Mouse (Mus musculus) urinary bladder, postnatal 14 days (tissue): Measurements from ENCODE around the gene Kif6.

Experiments used
- DNase-seq: peaks from one replicate; pipeline ENCODE4 v3.0.0; 2021; ENCODE audit warnings: low spot score

The Kif6 gene

DNA sequence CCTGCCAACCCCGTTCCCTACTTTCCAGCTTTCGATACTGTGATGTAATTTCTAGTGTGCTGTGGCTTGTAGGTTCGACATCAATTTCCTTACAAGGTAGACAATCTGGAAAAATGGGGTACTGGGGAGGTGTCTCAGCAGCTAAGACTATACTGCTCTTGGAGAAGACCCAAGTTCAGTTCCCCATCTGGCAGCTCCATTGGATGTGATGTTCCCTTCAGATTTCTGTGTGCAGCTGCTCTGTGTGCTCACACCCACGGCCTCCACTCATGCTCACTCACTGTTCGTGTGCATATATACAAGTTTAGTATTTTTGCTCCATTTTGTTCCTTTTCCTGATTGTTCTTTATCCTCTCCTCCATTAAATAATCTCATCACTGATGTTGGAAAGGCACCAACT, 51.8 kb downstream of the Kif6 start:
- no peak for DNase-seq

DNA sequence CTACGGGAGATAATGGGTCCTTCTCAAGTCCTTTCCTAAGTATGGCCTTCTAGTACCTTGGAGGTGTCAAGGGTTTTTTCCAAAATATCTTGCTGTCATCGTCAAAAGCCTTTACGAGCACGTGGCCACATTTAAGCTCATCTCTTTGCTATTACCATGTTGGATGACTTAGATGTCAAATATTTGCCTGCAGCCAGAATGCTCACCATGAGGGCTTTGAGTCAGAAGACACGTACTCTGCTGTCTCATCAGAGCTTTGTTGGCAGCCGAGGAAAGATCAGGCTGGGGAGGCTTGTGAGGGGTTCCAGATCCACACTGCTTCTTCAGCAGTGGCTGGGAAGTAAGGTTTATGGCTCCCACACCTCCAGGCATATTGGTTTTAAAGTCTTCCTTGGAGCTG, 53.4 kb downstream of the Kif6 start:
- DNase-seq = no peak

DNA sequence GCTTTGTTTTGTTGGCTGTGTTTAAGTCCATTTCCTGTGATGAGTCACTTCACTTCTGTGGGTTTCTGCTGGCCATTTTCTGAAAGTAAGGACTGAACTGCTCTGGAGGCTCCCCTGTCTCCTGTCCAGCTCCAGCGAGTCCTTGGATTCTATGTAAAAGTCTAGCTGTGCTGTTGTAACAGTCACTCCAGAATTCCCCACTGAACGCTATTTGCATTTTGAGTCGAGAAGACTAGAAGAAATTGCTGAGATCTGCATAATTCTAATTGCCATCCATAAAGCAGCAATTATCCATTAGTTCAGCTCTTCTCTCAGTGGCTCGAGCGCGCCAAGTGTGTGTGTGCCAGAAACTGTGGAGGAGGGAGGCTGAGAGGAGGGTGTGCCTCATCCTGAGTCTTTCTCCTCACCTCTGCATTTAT, 57.0 kb downstream of the Kif6 start:
- DNase-seq = no peak

DNA sequence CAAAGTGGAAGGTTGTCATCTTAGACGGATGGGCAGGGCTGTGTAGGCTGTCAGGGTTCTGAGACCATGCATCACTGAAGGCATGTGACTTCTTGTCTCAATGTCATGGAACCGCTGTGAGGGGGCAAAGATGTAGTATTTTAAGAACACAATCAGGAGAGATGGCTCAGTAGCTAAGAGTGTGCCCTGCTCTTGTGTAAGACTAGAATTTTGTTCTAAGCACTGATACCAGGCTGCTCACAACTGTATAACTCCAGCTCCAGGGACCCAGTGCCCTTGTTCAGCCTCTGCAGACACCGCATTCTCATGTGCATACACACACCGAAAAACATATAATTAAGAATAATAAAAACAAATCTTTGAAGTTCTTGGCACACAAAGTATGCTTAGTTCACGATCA, 57.5 kb downstream of the Kif6 start:
- DNase-seq = no peak

DNA sequence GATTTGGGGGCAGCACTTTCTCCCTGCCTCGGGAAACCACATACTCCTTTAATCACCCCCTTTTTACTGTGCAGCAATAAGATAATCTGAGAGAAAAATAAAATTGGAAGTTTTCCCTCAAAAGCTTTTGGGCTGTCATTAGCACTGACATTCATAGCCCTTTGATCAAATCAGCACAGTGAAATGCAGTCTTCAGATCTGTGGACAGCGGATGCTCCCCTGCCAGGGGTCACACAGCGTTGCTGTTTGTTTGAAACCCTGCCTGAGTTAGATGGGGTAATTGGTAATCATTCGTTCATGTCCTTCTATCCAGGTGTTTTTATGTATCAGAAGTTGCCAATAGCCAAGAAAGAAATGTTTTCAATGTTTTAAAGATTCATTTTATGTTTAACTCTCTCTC, 60.7 kb downstream of the Kif6 start:
- no peak for DNase-seq

DNA sequence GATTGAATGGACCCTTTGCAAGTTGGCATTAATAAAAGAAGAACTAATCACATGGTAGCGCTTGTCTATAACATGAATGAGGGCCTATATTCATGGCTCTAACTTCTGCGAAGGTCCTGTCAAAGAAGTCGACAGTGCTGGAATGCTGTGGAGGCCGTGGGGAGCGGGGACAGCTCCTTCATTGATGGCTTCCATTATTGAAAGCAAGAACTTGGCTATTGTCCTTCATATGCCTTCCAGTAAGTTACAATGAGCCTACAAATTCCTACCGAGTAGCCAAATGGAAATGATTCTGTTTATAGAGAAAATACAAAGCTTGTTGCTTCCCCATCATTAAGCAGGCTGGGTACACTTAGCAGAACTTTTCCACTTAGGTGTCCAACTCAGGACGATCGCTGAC, 66.5 kb downstream of the Kif6 start:
- no peak for DNase-seq

DNA sequence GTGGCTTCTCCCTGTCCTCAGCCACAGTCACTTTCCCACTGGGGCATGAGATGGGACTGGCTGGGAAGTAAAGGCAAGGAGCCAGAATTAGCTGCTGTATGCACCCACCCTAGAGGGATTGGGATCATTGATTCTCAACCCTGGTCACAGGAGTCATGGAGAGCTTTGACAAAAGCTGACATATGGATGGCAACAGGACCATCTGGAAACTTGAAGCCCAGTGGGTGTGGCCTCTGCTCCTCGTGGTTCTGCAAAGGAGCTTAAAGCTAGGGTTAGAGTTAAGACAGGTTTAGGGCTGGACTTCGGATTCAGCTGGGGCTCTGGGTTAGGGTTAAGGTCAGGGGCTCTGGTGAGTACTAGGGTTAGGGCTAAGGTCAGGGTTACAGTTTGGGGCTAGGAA, 69.2 kb downstream of the Kif6 start:
- no peak for DNase-seq

DNA sequence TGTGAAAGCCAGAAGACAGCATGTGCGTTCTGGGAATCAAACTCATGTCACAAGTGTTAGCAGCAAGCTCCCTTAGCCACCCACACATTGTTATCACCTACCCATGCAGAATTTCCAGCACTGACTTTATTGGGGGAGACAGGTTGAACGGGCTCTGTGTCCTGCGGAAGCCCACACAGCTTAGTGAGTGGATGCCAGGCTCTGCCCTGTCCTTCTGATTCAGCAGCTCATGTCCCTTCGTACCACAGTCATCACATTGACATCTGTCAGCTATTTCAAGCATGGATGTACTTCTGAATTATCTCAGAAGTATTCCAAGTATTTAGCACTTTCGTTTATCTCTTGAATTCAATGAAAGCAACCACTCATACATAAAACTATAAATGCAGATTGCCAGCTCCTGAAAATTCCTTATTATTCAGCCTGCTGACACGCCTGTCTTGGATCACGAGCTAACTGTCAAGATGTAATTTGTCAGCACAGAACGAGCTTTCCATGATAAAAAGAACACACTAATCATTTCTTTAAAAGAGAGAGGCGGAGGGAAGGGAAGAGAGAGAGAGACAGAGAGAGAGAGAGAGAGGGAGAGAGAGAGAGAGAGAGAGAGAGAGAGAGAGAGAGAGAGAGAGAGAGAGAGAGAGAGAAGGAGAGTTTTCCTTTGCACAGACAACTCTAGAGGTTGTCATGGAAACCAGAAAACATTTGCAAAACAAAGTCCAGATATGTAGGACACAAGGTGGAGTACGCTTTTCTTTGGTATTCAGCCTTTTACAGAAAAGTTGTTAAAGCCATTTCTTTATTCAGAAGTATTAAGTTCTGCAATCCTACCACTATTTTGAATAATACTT, 75.9 kb downstream of the Kif6 start:
- no peak for DNase-seq

DNA sequence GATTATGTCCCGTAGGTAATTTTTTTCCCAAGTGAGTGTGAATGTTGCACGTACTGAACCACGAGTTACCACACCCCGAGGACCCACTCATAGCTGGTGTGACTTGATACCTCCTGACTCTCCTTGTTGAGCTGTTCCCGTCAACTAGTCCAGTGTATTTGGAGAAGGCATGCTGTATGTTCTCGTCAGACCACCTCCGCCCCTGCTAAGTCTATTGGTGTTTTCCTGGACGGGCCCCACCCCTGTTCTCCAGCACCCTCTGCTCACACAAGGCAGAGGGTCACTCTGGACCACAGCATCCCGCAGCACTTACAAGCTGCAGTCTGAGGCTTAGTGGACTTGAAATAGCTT, 76.5 kb downstream of the Kif6 start:
- DNase-seq = no peak

DNA sequence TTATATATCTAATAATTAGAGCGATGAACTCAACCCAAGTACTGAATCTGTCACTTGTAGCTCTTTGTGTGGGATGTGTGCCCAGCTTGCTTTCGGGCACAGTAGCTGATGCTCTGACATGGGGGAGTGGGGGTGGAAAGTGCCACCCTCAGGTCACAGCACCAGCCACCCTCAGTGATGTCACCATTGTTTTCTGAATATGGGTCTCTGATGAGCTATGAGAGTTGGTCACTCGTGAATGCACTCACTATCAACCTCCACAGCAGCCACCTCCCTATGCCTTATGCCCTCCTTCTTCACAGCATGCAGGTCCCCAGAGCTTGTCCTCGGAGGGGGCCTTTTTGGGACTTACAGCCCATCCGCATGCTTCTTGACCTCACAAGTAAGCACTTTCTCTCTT, 78.3 kb downstream of the Kif6 start:
- no peak for DNase-seq

DNA sequence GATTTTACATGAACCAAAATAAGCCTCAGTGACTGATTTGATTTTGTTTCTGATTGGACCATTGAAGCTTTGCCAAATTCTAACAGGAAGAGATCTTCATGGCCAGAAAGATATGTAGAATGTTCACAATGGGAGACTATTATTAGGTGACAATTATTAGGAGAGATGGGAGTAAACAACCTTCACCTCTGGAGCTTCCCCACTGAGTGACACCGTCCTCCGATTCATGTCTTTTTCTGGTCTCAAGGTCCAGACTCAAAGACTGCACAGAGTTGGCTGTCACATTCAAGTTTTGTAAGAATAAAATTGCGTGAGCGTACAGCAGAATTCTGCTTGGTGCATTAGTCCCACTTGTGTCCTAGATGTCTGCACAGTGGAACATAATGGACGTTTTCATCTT, 82.3 kb downstream of the Kif6 start:
- DNase-seq = no peak

DNA sequence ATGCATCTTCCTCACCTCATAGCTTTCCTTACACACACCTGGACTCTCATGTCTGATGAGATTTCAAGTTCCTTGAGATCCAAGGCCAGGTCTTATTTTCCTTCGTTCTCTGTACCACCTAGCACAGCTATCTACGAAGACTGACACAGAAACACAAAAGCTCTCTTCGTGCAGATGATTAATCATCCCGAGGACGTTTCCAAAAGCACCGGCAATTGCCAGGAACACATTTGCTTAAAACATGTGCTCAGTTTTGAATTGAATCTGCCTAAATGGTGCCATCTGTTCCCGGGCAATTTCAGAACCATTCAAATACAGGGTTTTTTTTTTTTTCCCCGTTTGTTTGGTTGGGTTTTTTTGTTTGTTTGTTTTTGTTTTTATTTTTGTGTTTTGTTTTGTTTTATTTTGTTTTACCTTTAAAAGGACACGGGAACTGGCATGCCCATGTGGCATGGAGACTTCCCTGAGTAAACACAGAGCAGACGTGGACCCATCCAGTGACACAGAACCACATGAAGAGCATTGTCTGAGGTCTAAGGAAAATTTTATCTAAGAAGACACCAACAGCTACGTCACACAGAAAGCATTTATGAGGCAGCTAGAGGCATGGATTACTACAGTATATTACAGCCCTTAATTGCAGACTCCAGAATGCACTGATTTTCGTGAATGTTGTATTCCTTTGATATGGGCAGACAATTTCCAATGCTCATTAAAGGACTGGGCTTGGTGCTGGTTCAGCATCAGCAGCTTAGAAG, 88.7 kb downstream of the Kif6 start:
- no peak for DNase-seq

DNA sequence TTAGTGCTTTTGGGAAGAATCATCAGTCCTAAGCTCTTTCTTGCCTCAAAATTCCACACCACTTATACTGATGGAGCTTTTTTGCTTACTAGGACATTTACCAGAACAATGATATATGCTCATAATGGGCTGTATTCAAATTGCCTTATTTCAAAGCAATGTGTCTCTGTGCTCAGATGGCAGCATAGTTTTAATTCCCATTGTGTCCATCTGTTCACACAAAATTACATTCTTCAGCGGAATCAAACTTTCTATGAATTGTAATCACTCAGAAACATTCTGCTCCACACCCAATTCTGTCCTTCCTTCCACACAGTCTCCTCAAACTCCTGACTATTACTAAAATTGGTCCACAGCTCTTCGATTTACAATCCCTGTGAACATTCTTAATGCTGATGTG, 94.3 kb downstream of the Kif6 start:
- DNase-seq = no peak

DNA sequence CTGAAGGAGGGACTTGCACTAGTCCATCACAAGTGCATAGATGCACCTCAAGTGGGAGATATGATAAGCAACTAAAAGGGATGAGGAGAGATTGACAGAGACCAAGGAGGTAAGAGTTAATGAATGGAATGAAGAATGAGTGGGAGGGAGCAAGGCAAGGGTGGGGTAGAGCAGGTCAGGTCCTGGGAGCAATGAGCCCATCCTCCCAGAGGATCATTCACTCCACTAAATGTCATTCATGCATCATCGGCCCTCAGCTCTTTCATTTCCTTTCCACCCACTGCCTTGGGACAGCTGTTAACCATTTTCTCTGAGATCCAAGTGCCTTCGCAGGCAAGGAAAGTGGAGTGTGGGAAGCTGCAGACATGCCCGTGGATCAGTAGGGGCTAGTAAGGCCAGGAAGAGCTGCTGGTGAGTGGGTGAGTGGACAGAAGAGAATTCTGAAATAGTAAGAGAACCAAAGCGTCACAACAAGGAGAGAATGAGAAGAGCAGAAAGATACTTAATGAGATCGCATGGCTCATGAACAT, 95.2 kb downstream of the Kif6 start:
- no peak for DNase-seq

DNA sequence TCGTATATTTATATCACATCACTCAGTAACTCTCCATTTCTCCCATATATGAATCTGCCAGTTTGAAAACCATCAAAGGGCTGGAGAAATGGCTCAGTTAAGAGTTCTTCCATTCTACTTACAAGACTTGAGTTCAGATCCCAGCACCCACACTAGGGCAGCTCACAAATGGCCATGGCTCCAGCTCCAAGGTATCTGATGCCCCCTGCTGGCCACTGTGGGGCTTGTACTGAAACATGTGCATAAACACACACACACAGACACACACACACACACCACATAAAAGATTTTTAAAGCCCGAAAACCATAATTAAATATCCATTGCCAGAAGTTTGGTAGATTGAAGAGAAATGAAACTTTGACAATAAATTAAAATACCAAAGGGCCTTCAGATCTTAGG, 111.3 kb downstream of the Kif6 start:
- DNase-seq = no peak

DNA sequence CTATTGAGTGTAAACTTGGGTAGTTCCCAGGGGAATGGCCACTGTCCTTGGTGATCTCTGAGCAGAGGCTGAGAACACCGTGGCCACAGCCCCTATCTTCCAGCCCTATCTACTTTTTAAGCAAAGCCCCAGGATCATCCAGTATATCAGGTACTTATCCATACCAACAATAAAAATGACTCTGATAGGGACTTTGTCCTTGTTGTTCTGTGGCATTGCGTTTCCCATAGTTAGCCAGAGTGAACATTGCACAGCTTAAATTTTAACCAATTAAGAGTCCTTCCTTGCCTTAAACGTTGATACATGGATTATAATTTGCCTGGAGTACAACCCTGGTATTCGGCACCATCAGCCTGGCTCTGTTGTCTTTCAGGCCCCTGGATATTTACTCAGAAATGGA, 112.0 kb downstream of the Kif6 start:
- no peak for DNase-seq

DNA sequence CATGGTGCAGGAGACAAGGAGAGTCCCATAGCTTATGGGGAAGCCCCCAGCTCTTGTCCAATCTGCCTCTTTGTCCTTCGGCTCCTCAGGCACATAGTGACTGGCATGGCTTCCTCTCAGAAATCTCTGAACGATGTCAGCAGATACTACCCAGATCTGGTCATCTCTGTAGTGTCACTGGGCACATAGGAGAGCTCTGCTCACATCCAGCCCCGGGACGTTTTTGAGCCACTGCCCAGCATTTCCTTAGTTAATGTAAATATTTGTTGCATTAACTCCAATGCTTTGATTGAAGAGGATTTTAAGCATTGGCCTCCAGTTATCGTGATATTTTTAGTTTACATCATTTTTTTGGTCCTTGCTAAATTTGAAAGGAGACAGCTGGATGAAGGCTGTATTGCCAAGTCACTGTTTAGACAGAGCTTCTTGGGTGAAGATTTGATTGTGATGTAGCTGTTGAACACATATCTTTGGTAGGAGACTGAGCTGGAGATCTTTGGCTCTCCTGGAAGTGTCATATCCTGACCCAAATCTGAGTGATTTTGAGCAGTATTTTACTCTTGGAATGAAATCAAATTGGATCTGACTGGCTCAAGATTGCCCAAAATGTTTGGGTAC, 112.6 kb downstream of the Kif6 start:
- DNase-seq = no peak

DNA sequence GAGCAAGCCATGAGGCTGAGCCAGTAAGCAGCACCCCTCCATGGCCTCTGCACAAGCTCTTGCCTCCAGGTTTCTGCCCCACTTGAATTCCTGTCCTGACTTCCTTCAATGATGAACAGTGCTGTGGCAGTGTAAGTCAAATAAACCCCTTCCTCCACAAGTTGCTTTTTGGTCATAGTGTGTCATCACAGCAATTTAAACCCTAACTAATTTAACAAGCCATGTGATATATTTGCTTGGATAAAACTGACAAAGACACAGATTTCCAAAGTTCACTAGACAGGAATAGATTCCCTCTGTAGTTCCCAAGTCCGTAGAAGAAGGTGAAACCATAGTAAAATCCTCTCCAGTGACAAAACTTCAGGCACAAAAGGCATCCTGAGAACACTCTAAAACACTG, 114.9 kb downstream of the Kif6 start:
- DNase-seq = no peak

DNA sequence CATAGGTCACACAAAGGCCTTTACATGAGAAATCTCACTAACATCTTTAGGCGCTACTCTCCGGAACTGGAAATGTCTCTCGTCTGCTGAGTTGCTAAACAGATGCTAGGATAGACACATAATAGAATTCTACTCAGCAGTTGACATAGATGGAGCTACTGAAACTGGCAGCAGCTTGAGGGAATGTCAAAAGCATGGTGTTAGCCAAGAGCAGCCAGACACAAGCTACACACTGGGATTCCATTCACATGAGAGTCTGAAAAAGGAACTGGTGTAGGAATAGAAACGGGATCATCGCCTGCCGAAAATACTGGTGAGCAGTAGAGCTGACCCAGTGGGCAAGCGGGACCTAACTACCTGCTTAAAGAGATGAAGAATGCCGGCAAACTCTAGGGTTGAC, 117.8 kb downstream of the Kif6 start:
- DNase-seq = no peak

DNA sequence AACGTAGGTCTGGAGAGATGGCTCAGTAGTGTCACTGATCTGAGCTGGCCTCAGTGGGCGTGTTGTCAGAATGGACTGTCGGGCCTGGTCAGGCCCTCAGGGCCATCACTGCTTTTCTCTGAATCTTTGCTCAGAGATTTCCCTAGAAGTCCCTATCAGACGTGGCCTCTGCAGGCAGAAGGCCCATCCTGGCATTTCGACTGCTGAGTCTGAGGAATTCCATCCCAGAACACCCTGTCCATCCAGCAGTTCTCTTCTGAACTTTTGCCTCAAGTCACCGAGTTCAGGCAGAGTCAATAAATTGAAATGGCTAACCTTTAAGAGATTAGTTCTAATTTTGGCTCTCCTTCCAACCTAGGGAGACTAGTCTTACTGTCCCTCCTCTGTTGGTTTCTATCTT, 119.1 kb downstream of the Kif6 start:
- DNase-seq = no peak

DNA sequence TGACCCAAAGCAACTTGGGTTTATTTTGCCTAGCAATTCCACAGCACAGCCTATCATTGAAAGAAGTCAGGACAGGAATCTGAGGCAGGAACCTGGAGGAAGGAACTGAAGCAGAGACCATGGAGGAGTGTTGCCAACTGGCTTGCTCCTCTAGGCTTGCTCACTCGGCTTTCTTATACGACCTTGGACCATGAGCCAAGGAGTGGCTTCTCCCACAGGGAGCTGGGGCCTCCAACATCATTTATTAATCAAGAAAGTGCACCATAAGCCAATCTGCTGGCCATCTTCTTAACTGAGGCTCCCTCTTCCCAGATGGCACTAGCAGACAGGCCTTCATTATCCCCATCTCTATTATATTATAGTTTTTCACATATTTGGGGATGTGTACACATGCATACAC, 119.8 kb downstream of the Kif6 start:
- no peak for DNase-seq

DNA sequence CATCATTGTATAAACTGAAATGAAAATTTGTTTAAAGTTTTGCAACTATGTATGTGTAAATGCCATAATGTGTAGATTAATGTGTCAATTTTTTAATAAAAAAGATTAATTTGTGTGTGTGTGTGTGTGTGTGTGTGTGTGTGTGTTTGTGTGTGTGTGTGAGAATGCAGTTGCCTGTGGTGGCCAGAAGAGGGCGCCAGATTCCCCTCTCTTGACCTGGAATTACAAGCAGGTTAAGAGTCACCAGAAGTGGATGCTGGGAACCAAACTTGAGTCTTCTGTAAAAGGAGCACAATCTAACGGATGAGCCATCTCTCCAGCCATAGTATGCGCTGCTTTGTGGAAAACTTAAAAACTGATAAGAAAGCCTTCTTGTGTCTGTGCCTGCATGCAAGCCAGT, 121.4 kb downstream of the Kif6 start:
- no peak for DNase-seq

DNA sequence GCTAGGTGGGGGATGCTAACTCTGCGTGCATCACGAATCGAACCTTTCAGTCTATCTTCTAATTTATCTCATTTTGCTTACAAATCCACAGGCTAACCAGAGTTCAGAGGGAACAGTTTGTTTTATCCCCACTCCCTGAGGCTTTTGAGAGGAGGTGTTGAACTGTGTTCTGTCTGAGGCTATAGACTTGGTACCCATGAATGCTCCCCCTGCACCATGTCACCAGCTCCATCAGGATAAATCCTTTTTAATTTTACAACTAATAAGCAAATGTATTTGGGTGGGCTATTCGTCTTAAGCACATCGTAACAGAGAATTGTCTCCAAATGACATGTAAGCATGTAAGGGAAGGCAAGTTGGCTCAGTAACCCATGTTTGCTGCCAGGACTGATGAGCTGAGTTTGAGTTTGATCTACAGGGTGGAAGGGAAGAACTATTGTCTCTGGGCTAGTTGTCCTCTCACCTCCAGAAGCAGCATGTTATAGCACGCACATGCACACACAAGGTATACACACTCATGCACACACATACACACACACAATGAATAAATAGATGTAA, 122.4 kb downstream of the Kif6 start:
- no peak for DNase-seq
